In the genomic region with DNA sequence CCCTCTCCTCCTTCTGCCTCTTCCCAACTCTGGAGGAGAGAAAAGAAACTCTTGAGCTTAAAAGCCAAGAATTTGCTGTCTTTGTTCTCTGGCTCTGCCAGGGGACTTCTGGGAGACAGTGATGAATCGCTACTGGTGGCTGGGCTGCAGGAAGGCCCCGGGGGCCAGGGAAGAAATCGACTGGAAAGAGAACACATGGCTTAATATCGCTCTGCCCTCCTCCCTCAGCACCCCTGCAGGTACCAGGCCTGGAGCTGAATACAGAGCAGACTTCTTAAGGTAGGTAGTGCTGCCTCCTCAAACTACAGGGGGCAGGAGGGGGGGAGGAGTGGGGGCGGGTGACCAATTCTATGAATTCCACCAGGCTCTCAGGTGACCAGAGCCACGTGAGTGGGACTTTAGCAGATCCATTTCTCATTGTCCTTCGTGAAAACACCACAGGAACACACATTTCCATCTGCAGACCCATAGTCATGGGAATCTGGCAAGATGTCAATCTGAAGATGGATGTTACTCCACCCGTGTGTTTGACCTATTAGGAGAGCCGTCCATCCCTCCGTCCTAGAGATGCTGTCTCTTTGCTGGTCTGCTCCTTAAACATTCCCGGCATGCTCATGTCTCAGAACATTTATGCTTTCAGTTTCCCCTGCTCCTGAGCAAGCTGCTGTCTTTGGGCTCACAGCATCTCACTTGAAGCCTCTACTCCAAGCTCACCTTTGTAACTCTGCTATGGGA, we compare ENCODE assay signal across 12 mouse cellular contexts.
DNase-seq lines count a peak whose midpoint lies in the region; ATAC-seq lines count a peak whose summit lies in the region.
"Had no signal": no experiment of that assay in that cellular context is flagged by ENCODE, and none has a peak within 500 bp of the region (broad histone marks: within the 10 kb centered on the region; RNA-seq: fewer than 3 reads in every experiment).

No protein-coding gene starts in this region.

- no peaks in the 10 kb centered on the region for H3K36me3 ChIP-seq in midbrain, embryonic 11.5 days (ENCODE audit: control insufficient read depth, insufficient read depth, low read length)
- no peaks in the 10 kb centered on the region for H3K36me3 ChIP-seq in midbrain, embryonic 15.5 days (replicated peaks)
- no peaks in the 10 kb centered on the region for H3K36me3 ChIP-seq in kidney, embryonic 14.5 days (ENCODE audit: control insufficient read depth, insufficient read depth, low read length)
- no peaks in the 10 kb centered on the region for H3K36me3 ChIP-seq in neural tube, embryonic 13.5 days
- H3K36me3 ChIP-seq: heart, embryonic 13.5 days; intestine, embryonic 15.5 days; liver, embryonic 12.5 days had no signal

- H3K27me3 ChIP-seq in midbrain, embryonic 11.5 days (ENCODE audit: control insufficient read depth, insufficient read depth, low read length) = no peaks in the 10 kb centered on the region
- no peaks in the 10 kb centered on the region for H3K27me3 ChIP-seq in midbrain, embryonic 15.5 days (replicated peaks)
- no peaks in the 10 kb centered on the region for H3K27me3 ChIP-seq in kidney, embryonic 14.5 days (ENCODE audit: control insufficient read depth, insufficient read depth, low read length)
- no peaks in the 10 kb centered on the region for H3K27me3 ChIP-seq in neural tube, embryonic 13.5 days
- H3K27me3 ChIP-seq: heart, embryonic 13.5 days; intestine, embryonic 15.5 days; liver, embryonic 12.5 days had no signal

- no peaks in the 10 kb centered on the region for H3K9me3 ChIP-seq in midbrain, embryonic 11.5 days (ENCODE audit: control insufficient read depth, low read length)
- H3K9me3 ChIP-seq in midbrain, embryonic 15.5 days = no peaks in the 10 kb centered on the region
- 0 out of 2 replicates have a peak, but pooled peaks cover 4% of the 10 kb centered on the region for H3K9me3 ChIP-seq in kidney, embryonic 14.5 days (ENCODE audit: control insufficient read depth, low read length)
- no peaks in the 10 kb centered on the region for H3K9me3 ChIP-seq in neural tube, embryonic 13.5 days
- H3K9me3 ChIP-seq: intestine, embryonic 15.5 days had no signal

- H3K27ac ChIP-seq in midbrain, embryonic 11.5 days (ENCODE audit: low read depth, low read length) = no peak overlapping the region
- no peak overlapping the region for H3K27ac ChIP-seq in midbrain, embryonic 15.5 days
- no peak overlapping the region for H3K27ac ChIP-seq in kidney, embryonic 14.5 days (ENCODE audit: low read depth, low read length)
- no peak overlapping the region for H3K27ac ChIP-seq in neural tube, embryonic 13.5 days (replicated peaks)
- H3K27ac ChIP-seq: heart, embryonic 13.5 days; intestine, embryonic 15.5 days; liver, embryonic 12.5 days had no signal

- ATAC-seq in midbrain, embryonic 11.5 days (ENCODE audit: low FRiP score) = no peak
- no peak for ATAC-seq in midbrain, embryonic 15.5 days (replicated peaks)
- 0 out of 2 replicates have a peak, but pooled peaks have one; percentile 60 for ATAC-seq in kidney, embryonic 14.5 days (ENCODE audit: low FRiP score, low TSS enrichment)
- ATAC-seq in neural tube, embryonic 13.5 days (ENCODE audit: low read depth) = peak; percentile 48
- ATAC-seq: intestine, embryonic 15.5 days; liver, embryonic 12.5 days had no signal

- no peaks in the 10 kb centered on the region for H3K4me1 ChIP-seq in midbrain, embryonic 11.5 days (ENCODE audit: control insufficient read depth, insufficient read depth, low read length)
- H3K4me1 ChIP-seq in midbrain, embryonic 15.5 days = no peaks in the 10 kb centered on the region
- peaks cover 2% of the 10 kb centered on the region; the same call in 1 of the 2 replicates for H3K4me1 ChIP-seq in kidney, embryonic 14.5 days (ENCODE audit: control insufficient read depth, insufficient read depth, low read length)
- H3K4me1 ChIP-seq in neural tube, embryonic 13.5 days (replicated peaks) = peaks cover 18% of the 10 kb centered on the region
- H3K4me1 ChIP-seq: heart, embryonic 13.5 days; intestine, embryonic 15.5 days; liver, embryonic 12.5 days had no signal

- no peak overlapping the region for H3K4me3 ChIP-seq in midbrain, embryonic 11.5 days (ENCODE audit: low read depth, low read length)
- H3K4me3 ChIP-seq in midbrain, embryonic 15.5 days = no peak overlapping the region
- no peak overlapping the region for H3K4me3 ChIP-seq in kidney, embryonic 14.5 days (ENCODE audit: low read length)
- H3K4me3 ChIP-seq in neural tube, embryonic 13.5 days = no peak overlapping the region
- H3K4me3 ChIP-seq: heart, embryonic 13.5 days; intestine, embryonic 15.5 days; liver, embryonic 12.5 days had no signal

- no peak overlapping the region for H3K4me2 ChIP-seq in midbrain, embryonic 11.5 days
- no peak overlapping the region for H3K4me2 ChIP-seq in midbrain, embryonic 15.5 days
- H3K4me2 ChIP-seq in kidney, embryonic 14.5 days (replicated peaks; ENCODE audit: low read depth, low read length) = no peak overlapping the region
- H3K4me2 ChIP-seq in neural tube, embryonic 13.5 days = no peak overlapping the region
- H3K4me2 ChIP-seq: heart, embryonic 13.5 days; intestine, embryonic 15.5 days; liver, embryonic 12.5 days had no signal

- peak; percentile 4 for DNase-seq in cerebellum, adult 11-12 months
- DNase-seq in cerebellum, adult 18-20 months = no peak
- peak; percentile 64 for DNase-seq in midbrain, embryonic 11.5 days (ENCODE audit: low spot score, missing footprints)
- DNase-seq in adrenal gland, postnatal 10 days = no peak
- no peak for DNase-seq in ovary, postnatal 10 days (ENCODE audit: low spot score)
- DNase-seq: right cerebral cortex, postnatal 14 days had no signal

- H3K9ac ChIP-seq in midbrain, embryonic 11.5 days (ENCODE audit: low read length) = no peak overlapping the region
- H3K9ac ChIP-seq in midbrain, embryonic 15.5 days = no peak overlapping the region
- no peak overlapping the region for H3K9ac ChIP-seq in kidney, embryonic 14.5 days (ENCODE audit: low read depth, low read length)
- H3K9ac ChIP-seq in neural tube, embryonic 13.5 days = no peak overlapping the region
- H3K9ac ChIP-seq: heart, embryonic 13.5 days; intestine, embryonic 15.5 days; liver, embryonic 12.5 days had no signal

- 56% methylated on average over 11 of the region's 11 CpGs for WGBS in midbrain, embryonic 11.5 days
- WGBS in midbrain, embryonic 15.5 days = 50% methylated on average over 11 of the region's 11 CpGs
- WGBS in kidney, embryonic 14.5 days = 48% methylated on average over 11 of the region's 11 CpGs
- WGBS in neural tube, embryonic 13.5 days = 32% methylated on average over 11 of the region's 11 CpGs

Comparison
In these comparisons a context has a peak if more than half of its experiments do, and no peak if none do; other contexts are left out.
1. DNase-seq: peak in cerebellum, adult 11-12 months (single experiment) and midbrain, embryonic 11.5 days (single experiment); none in cerebellum, adult 18-20 months (0 of 2), adrenal gland, postnatal 10 days (single experiment) and ovary, postnatal 10 days (single experiment).
2. ATAC-seq: peak in kidney, embryonic 14.5 days (single experiment) and neural tube, embryonic 13.5 days (single experiment); none in midbrain, embryonic 11.5 days (single experiment) and midbrain, embryonic 15.5 days (single experiment).